Mouse (Mus musculus): ENCODE measurements at regions not wholly inside any gene's neighbourhood (a gene's known extent, or its start where the extent isn't known, plus 50 kb on each side); places are given as distances from the start of the nearest gene placed in this dataset.

DNA sequence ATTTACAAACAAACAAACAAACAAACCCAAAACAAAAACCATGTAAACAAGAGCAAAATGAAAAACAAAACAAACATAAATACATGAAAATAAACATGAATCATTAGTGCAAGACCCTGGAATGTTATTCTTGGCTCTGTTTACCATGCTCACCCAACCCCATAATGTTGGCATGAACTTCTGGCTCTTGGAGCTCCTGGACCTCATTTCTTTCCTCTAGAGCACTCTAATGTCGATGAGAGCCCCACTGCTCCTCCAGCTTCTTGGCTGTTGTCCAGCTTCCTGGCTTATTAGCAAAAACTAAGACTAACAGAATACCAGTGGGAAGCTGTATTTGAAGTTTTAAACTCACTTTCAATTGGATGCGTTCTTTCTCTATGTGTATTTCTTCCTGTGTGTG lies 81.3 kb upstream of the Gm21830 start:
- DNase-seq, result peak; percentile 53 to 54

DNA sequence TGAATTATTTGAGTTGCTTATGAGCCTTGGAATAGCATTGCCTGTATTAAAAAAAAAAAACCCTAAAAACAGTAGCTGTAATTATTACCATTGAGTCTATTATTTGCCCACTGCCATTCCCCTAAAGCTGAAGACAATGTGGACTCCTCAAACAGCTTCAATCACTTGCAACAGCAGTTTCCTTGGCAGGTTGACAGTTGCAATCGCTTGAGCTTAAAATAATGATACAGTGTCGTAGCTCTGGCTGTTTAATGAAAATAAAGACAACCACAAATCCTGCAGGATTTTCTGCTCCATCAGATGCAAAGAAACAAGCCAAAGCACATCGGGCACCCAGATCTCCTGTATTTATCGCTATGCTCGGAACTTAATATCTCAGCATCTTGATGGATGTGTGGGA lies 68.8 kb upstream of the Gm21830 start:
- DNase-seq, result no peak

Measured in heart, adult 18-20 months (tissue).